20 mouse cellular contexts compared by ENCODE assay signal in the genomic region with DNA sequence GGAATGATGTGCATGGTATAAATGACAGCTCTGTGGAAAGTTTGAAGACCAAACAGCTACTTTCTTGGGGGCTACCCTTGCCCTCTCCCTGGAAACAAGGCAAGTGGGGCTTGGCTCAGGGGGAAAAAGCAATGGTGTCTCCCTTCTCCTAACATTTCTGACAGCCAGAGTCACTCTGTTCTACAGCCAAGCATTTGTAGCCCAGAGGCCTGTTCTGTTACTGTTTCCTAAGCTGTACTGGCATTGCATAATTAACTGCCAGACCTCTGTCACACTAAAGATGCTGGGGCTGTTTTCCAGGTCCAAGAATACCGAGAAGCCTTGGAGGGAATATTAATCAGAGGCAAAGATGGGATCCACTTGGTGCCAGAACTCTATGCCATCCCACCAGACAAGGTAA.
"Had no signal": no experiment of that assay in that cellular context is flagged by ENCODE, and none has a peak within 500 bp of the region (broad histone marks: within the 10 kb centered on the region; RNA-seq: fewer than 3 reads in every experiment).

No protein-coding gene starts in this region.

- H3K4me3 ChIP-seq: kidney, embryonic 15.5 days; left cerebral cortex, adult 2 months; limb, embryonic 10.5 days; liver, embryonic 15.5 days; megakaryocyte, embryonic 14.5 days; midbrain, embryonic 15.5 days; neural tube, embryonic 13.5 days; stomach, embryonic 15.5 days had no signal

- H3K27me3 ChIP-seq: liver, embryonic 15.5 days; stomach, embryonic 15.5 days had no signal

- H3K4me1 ChIP-seq: kidney, embryonic 15.5 days; limb, embryonic 10.5 days; liver, embryonic 15.5 days; megakaryocyte, embryonic 14.5 days; midbrain, embryonic 15.5 days; neural tube, embryonic 13.5 days; stomach, embryonic 15.5 days had no signal

- ATAC-seq: inflammation-experienced regulatory T-cells, adult 6 months; intestine, postnatal 0 days; midbrain, embryonic 15.5 days had no signal

- H3K9ac ChIP-seq: kidney, embryonic 15.5 days; liver, embryonic 15.5 days; lung, embryonic 14.5 days; midbrain, embryonic 15.5 days; neural tube, embryonic 13.5 days; stomach, embryonic 15.5 days had no signal

- H3K9me3 ChIP-seq: kidney, embryonic 15.5 days; limb, embryonic 10.5 days; liver, embryonic 15.5 days; megakaryocyte, embryonic 14.5 days; midbrain, embryonic 15.5 days; neural tube, embryonic 13.5 days; stomach, embryonic 15.5 days had no signal

- H3K4me2 ChIP-seq: kidney, embryonic 15.5 days; liver, embryonic 11.5 days; liver, embryonic 15.5 days; lung, embryonic 14.5 days; midbrain, embryonic 11.5 days; midbrain, embryonic 15.5 days; neural tube, embryonic 13.5 days; stomach, embryonic 15.5 days had no signal

- H3K27ac ChIP-seq: kidney, embryonic 15.5 days; left cerebral cortex, adult 2 months; limb, embryonic 10.5 days; liver, embryonic 15.5 days; macrophage; midbrain, embryonic 15.5 days; neural tube, embryonic 13.5 days; stomach, embryonic 15.5 days had no signal

- DNase-seq: kidney, postnatal 4 days; lung, embryonic 14.5 days; retina, postnatal 1 day; right cerebral cortex, postnatal 4 days; spleen, adult 18-20 months; thymus, adult 2 months; thymus, postnatal 25 days had no signal

- H3K36me3 ChIP-seq: midbrain, embryonic 15.5 days; neural tube, embryonic 13.5 days; stomach, embryonic 15.5 days had no signal
